Mouse (Mus musculus) spleen, adult 2 months (tissue): ENCODE measurements around the gene Nipa2. TPM values are rescaled to one million over a fixed set of nuclear protein-coding genes. Genes with fewer than 3 reads are reported as not detected.
A peak's percentile ranks its signal among the peaks of the same experiment; 100 is the strongest.

Source experiments
- DNase-seq, 2 experiments: peaks; one replicate each; pipeline versions ENCODE4 v3.0.0 to v3.0.0-alpha.2; 2012 to 2021; ENCODE audit warnings: low spot score in 2 of 2, low read depth in 1 of 2
- H3K27ac ChIP-seq: fragments of 200-500 bp; 2 replicates; pipeline ENCODE4 v1.5.1; 2012; ENCODE audit warnings: low read length, inconsistent platforms; ENCODE audit not compliant: insufficient read depth
- H3K27me3 ChIP-seq: fragments of 200-500 bp; 2 replicates; pipeline ENCODE4 v1.6.1; 2012; ENCODE audit warnings: mild to moderate bottlenecking, moderate library complexity, low read length, inconsistent platforms; ENCODE audit not compliant: control insufficient read depth, insufficient read depth
- H3K36me3 ChIP-seq: fragments of 200-500 bp; 2 replicates; pipeline ENCODE4 v1.6.1; 2012; ENCODE audit warnings: mild to moderate bottlenecking, low read length, inconsistent platforms; ENCODE audit not compliant: control insufficient read depth, insufficient read depth
- H3K4me1 ChIP-seq: fragments of 200-500 bp; 2 replicates; pipeline ENCODE4 v1.6.1; 2011; ENCODE audit warnings: inconsistent platforms; ENCODE audit not compliant: control insufficient read depth, insufficient read depth, insufficient read length
- H3K4me3 ChIP-seq: fragments of 200-500 bp; 2 replicates; pipeline ENCODE4 v1.5.1; 2011; ENCODE audit warnings: mild to moderate bottlenecking, inconsistent platforms; ENCODE audit not compliant: insufficient read depth, insufficient read length; ENCODE audit errors: extremely low read depth
- CTCF ChIP-seq: fragments of 200-500 bp; IDR thresholded peaks from 2 replicates; pipeline ENCODE4 v1.5.1; 2011; ENCODE audit warnings: mild to moderate bottlenecking, inconsistent platforms; ENCODE audit not compliant: insufficient read depth, insufficient read length, insufficient replicate concordance; ENCODE audit errors: extremely low read depth
- POLR2A ChIP-seq: fragments of 200-500 bp; IDR thresholded peaks from 2 replicates; pipeline ENCODE4 v1.6.1; 2011; ENCODE audit warnings: low read depth, low read length, inconsistent platforms
- WGBS: fragments of 180-500 bp; shearing (Covaris S2); methylation state at CpG from one replicate; pipeline ENCODE4 v1.1.7; 2018; 5-methylcytosine and 5-hydroxymethylcytosine counted together
- polyA plus RNA-seq: library from polyadenylated mRNA; depleted of rRNA; stranded (reverse); fragments of >200 nt; gene quantifications from 2 replicates; pipeline ENCODE4 v1.2.3, GENCODE M21; 2012; rRNA removed

The Nipa2 gene
- polyA plus RNA-seq: 7.1 and 16.1 TPM in 2 replicates

DNA sequence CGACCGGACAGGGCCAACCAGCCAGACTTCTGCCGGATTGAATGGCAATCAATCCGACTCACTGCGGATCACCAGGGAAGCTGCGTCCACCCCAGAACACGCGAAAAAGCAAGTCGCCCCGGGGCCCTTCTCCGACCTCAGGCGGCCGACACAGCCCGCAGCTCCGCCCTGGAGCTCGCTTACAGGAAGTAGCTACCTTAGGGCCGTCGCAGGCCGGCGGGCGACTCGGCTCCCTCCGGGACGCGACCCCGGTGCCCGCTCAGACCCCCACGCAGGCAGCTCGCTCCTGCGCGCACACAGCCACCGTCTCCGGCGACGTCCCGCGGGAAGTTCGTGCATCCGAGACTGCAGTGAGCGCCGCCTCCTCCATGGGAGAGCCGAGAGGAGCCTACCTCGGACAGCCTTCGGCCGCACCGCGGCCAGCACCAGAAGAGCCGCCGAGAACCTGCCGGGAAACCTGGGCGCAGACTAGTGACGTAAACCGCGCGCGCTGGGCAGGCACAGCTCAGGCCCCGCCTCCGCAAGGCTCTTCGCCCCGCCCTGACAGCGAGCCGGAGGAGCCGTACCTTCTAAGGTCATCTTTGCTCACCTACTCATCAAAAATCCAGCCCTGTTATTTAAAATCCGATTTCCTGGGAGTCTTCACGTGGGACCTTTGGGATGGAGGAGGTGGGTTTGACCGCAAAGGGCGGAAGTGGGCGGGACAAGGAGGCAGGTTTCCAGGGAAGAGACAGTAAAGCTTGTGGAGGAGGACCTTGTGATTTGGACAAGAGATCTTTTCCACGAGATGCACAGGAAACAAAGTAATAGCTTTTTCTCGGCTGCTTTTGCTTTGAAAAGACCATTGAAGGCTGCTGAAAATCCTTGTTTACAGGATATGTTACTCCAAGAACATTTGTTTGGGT lies at the start of gene Nipa2:
Gene Nipa2, minus strand, starts transcription at position 473 of the 905 bp plus-strand sequence.
- WGBS: under 1% methylated on average over 70 of the region's 70 CpGs
- H3K27ac ChIP-seq: peak within 1 kb of the TSS; percentile 81
- TF ChIP-seq POLR2A (peak; percentile 85), CTCF (no peak)

DNA sequence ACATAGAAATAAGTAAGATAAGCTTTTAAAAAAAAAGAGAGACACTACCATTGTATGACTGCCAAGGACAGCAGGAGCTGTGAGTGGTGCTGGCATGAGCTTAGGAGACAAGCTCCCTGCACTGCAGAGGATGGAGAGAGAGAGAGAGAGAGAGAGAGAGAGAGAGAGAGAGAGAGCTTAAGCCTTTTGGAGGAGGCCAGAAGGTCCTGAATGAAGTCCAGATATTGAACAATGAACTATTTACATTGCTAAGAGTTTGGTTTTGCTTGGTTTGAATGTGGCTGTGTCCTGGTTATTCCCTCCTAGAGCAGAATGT lies 48.7 kb upstream of the Nipa2 start:
- no peaks in the 10 kb centered on the region for H3K27me3 ChIP-seq
- no peak for DNase-seq
- H3K36me3 ChIP-seq: no peaks in the 10 kb centered on the region
- H3K4me1 ChIP-seq: no peaks in the 10 kb centered on the region
- no peak overlapping the region for H3K4me3 ChIP-seq
- H3K27ac ChIP-seq: no peak overlapping the region
- no peak for TF ChIP-seq POLR2A
- TF ChIP-seq CTCF: no peak

More for the DNA sequence above, at the start of gene Nipa2:
- Histone ChIP-seq H3K4me3 (peak within 1 kb of the TSS; percentile 85), H3K36me3 (0 out of 2 replicates have a peak, but pooled peaks cover 2% of the 10 kb centered on the region), H3K27me3 (no peaks in the 10 kb centered on the region), H3K4me1 (peaks cover 2% of the 10 kb centered on the region)
- peak; percentile 77 to 94 for DNase-seq

DNA sequence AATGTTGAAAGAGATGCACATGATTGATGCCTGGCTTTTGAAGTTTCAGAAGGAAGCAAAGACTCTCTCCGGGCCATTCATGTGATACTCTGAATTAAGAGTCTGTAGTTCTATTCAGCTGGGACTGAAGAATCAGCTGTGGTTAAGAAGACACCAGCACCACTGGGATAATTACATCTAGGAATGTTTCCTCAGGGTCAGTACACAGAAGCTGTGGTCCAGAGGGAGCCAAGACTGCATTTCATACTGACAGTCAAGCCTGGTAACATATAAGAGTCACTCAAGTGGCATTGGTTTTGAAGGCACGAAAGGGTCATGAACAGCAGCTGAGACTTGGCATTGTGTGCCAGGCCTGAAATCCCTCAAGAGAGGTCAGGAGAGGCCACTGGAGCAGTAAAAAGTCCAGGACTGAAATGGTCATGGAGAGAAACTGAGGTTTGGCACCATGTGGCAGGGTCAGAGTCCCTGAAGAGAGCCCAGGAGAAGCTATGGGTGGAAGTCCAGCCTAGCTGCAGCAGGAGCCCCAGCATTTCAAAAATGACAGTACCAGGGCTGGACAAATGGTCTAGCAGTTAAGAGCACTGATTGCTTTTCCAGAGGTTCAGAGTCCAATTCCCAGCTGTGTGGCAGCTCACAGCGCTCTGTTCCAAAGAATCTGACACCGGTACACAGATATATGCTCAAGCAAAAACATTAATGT lies 48.2 kb upstream of the Nipa2 start:
- Histone ChIP-seq H3K4me1 (no peaks in the 10 kb centered on the region), H3K4me3 (no peak overlapping the region), H3K27ac (no peak overlapping the region), H3K27me3 (no peaks in the 10 kb centered on the region), H3K36me3 (no peaks in the 10 kb centered on the region)
- no peak for DNase-seq
- TF ChIP-seq POLR2A (no peak), CTCF (no peak)
- WGBS: 91% methylated on average over 4 of the region's 4 CpGs

GRCm38 (mm10) chr7:55998997-55999396 lies 36.7 kb upstream of the Nipa2 start:
- Histone ChIP-seq H3K27me3 (no peaks in the 10 kb centered on the region), H3K36me3 (no peaks in the 10 kb centered on the region), H3K4me3 (no peak overlapping the region), H3K27ac (no peak overlapping the region), H3K4me1 (no peaks in the 10 kb centered on the region)
- 71% methylated on average over 3 of the region's 4 CpGs for WGBS
- TF ChIP-seq CTCF (no peak), POLR2A (no peak)
- DNase-seq: no peak

DNA sequence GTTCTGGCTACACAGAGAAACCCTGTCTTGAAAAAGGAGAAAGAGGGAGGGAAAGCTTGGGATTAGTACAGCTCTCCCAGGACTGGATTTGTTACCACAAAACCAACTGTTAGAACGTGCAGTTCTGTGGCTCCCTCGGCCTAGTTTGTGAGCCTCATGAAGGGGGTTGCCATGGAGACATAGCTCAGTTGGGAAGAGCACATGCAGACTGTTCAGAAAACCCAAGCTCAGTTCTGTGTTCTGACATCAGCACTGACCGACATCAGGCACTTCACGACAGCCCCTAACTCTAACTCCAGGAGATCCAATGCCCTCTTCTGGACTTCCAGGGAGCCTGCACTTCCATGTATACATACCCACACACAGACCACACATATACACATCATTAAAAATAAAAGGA lies 32.7 kb upstream of the Nipa2 start:
- DNase-seq: no peak
- no peaks in the 10 kb centered on the region for H3K36me3 ChIP-seq
- H3K4me1 ChIP-seq: no peaks in the 10 kb centered on the region
- H3K4me3 ChIP-seq: no peak overlapping the region
- no peak overlapping the region for H3K27ac ChIP-seq
- TF ChIP-seq POLR2A (no peak), CTCF (no peak)
- 82% methylated on average over 4 of the region's 4 CpGs for WGBS
- no peaks in the 10 kb centered on the region for H3K27me3 ChIP-seq

GRCm38 (mm10) chr7:55991858-55992257 lies 29.6 kb upstream of the Nipa2 start:
- TF ChIP-seq CTCF: no peak
- no peak for TF ChIP-seq POLR2A
- Histone ChIP-seq H3K27ac (no peak overlapping the region), H3K36me3 (no peaks in the 10 kb centered on the region), H3K27me3 (no peaks in the 10 kb centered on the region), H3K4me1 (no peaks in the 10 kb centered on the region), H3K4me3 (no peak overlapping the region)
- 95% methylated on average over 7 of the region's 7 CpGs for WGBS
- no peak for DNase-seq

DNA sequence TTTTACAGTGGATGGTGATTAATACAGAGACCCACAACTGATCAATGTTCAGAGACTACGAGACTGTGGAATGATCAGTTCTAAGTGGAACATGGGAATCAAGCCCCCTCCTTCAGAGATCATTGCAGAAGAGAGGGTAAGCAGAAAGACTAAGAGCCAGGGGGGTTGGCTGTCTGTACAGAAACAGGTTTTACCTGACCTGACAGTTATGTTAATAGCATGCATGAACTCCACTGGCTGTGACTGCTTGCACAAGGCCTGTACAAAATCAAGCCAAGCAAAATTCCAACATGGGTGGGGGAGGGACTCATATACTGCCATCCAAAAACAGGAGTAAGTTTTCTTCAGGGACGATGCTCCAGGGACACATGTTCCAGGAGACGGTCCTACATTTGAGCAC lies 28.9 kb upstream of the Nipa2 start:
- TF ChIP-seq CTCF (no peak), POLR2A (no peak)
- WGBS: 96% methylated on average over 3 of the region's 3 CpGs
- no peak overlapping the region for H3K4me3 ChIP-seq
- no peaks in the 10 kb centered on the region for H3K27me3 ChIP-seq
- no peak overlapping the region for H3K27ac ChIP-seq
- no peaks in the 10 kb centered on the region for H3K36me3 ChIP-seq
- H3K4me1 ChIP-seq: peaks cover 2% of the 10 kb centered on the region; the same call in 1 of the 2 replicates
- DNase-seq: no peak
